Mouse (Mus musculus) CD4-positive helper T cell, adult 2 months (primary cell): ENCODE data around the gene Mas1.

Experiments
- DNase-seq: peaks from one replicate; pipeline ENCODE4 v3.0.0-alpha.2; 2012; ENCODE audit warnings: low read depth, missing footprints, low spot score

The Mas1 gene

GRCm38 (mm10) chr17:12832231-12832630 lies 35.7 kb downstream of the Mas1 start:
- no peak for DNase-seq

DNA sequence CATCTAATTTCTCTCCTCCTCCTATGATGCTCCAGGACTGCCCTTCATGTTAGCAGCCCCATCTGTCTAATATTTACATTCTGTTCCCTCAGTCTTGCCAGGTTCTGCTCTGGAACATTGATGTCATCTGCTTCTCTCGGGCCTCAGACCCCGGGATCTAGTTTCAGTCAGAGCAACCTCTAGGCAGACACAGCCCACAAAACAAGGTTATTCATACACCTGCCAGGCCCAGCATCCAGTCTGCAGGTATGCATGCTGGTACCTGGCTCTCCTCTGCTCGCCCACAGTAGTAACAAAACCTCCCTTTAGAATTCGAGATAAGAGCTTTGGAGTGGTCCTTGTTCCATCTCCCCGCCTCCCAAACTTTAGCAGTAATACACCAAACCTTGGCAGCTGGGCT lies 37.6 kb downstream of the Mas1 start:
- no peak for DNase-seq

- DNase-seq = no peak
Observed at GRCm38 (mm10) chr17:12815885-12816284, 52.1 kb downstream of the Mas1 start.

DNA sequence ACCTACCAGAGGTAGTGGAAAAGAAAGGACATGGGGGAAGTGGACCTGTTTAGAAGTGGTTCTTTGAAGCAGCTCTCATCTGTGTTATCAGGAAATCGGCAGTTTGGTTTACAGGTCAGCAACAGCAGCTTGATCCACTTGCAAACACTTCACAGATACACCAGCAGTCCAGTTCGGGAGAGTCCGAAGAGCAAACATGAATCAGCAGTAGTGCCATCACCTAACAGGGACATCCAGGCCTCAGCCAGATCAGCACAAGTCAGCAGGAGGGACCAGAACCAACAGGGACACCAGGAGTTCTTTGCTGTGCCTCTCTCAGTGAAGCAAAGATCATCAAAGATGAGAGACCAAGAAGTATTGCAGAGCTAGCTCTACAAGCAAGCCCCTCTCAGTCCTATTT lies 53.4 kb downstream of the Mas1 start:
- DNase-seq = no peak

DNA sequence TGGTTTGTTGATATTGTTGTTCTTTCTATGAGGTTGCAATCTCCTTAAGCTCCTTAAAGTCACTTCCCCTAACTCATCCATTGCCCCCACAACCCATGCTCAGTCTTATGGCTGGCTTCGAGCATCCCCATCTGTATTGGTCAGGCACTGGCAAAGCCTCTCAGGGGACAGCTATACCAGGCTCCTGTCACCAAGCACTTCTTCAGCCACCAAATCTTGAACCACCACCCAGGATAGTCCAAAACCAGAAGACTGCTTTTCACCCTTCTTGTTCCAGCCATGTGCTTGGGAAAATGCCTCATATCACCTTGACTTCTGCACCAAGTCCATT lies 57.0 kb downstream of the Mas1 start:
- no peak for DNase-seq

DNA sequence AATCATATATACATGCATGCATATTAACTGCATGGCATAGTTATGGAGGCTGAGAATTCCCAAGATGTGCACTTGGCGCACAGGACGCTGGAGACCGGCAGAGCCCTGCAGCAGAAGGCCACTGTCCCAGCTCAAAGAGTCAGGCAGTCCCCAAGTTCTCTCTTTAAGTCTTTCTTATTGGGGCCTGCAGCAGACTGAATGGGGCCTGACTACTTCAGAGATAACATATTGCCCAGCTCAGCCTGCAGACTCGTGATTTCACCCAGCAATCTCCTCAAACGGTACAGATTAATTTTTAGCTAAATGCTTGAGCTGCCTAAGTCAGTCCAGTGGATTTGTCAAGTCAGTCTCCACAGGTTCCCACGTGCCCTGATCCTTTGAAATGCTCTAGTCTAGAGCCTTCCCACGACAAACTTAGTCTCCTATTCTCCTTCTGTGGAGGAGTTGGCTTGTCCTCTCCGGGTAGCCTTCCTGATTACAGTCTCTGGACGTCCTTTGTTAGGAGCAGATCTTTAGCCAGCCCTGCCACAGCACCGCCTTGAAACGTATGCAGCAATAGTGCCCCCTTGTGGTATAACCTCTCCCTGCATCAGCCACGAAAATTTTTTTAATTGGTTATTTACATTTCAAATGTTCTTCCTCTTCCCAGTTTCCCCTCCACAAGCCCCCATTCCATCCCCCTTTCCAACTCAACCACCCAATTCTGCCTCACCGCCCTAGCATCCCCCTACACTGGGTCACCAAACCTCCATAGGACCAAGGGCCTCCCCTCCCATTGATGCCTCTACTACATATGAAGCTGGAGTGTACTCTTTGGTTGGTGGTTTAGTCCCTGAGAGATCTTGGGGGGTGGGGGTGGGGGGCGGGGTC lies 57.6 kb downstream of the Mas1 start:
- peak; percentile 63 for DNase-seq

DNA sequence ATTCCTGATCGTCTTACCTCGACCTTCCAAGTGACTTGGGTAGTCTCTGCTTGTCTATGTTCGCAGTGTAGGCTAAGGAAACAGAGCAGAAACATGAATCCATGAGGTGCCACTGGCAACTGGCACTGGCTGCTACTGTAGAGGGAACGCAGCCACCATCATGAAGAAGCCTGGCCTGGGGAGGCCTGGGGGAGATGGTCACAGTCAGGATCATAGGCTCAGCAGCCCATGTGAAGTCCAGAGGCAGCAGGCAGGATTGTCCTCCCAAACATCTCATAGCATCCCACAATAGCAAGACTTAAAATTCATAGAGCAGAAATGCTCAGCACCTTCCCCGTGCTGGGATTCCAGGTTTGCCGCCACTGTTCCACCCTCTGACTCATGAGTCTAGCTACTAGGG lies 59.1 kb downstream of the Mas1 start:
- DNase-seq = no peak

GRCm38 (mm10) chr17:12804584-12805445 lies 63.1 kb downstream of the Mas1 start:
- DNase-seq = no peak

DNA sequence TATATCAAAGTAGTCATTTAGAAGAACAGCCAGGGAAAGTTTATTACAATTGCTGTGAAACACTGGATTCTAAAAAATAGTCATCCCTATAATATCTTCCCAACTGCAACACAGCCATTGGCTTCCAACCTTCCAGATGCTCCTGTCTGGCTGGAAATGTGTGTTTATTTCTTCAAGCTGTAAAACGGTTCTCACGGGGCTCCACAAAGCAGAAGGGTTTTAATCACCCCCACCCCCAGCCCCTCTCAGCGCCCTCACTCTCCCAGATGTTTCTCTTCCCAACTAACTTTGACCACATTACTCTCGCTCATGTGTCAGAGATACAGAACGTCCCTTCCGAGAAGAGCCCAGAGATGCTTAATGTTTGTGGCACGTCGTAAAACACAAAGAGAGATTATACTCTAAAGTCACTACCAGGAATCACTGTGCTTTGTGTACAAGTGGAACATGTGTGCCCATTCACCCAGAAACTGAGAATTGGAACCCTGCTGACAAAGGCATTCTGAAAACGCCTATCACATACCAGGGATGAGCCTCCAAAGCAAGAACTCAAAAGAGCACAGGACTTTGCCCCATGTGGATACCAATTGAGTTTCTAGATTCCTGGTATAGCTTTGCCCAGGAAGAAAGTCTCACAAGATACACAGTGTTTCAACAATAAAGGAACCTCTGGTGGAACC lies 65.9 kb downstream of the Mas1 start:
- DNase-seq = no peak

- DNase-seq = no peak
Observed at GRCm38 (mm10) chr17:12799368-12800275, 68.3 kb downstream of the Mas1 start.

- no peak for DNase-seq
Observed at GRCm38 (mm10) chr17:12798571-12798970, 69.4 kb downstream of the Mas1 start.

GRCm38 (mm10) chr17:12797427-12798029 lies 70.4 kb downstream of the Mas1 start:
- no peak for DNase-seq

DNA sequence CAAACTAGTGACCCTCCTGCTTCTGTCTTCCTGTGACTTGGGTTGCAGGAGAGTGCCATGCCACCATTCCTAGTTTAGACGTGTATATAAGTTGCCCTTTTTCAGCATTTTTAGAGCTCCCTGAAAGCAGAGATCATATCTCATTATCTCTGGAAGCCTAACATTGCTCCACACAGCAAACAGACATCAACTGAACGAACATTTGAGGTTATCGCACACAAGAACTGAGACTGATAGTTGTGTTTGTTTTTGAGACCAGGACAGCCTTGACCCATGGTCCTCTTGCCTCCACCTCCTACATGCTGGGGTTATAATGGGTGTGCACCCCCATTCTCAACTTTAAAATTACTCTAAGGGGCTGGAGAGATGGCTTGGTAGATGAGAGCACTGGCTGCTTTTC lies 71.3 kb downstream of the Mas1 start:
- DNase-seq = no peak

DNA sequence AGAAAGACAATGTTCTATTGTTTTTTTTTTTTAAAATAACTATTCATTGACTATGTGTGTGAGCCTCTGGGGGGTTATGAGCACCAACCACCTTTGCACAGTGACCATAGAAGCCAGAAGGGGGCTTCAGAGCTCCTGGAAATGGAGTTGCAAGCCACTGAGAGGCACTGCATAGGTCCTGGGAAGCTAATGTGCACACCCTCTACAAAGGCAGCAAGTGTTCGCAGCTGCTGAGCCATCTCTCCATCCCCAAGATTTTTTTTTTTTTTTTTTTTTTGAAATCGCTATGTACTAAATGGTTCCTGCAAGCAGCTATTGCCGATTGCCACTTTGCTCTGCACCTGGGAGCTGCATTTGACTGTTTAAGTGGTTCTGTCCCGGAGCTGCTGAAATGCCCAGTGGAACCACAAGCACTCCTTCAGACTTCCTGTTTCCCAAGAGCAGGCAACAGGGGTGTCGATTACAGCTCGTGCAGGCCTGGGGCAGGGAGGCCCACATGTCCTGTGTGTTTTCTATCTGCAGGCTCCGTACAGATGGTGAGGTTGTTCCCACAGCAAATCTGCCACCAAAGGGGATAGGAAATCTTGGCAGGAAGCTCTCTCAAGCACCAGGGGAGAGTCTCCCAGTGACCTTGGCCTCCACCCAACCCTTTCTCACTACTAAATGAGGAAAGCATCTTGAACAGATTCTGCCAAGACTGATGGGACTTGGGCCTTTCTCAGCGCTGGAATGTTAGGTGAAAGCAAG lies 74.1 kb downstream of the Mas1 start:
- no peak for DNase-seq

GRCm38 (mm10) chr17:12792422-12793206 lies 75.3 kb downstream of the Mas1 start:
- no peak for DNase-seq

DNA sequence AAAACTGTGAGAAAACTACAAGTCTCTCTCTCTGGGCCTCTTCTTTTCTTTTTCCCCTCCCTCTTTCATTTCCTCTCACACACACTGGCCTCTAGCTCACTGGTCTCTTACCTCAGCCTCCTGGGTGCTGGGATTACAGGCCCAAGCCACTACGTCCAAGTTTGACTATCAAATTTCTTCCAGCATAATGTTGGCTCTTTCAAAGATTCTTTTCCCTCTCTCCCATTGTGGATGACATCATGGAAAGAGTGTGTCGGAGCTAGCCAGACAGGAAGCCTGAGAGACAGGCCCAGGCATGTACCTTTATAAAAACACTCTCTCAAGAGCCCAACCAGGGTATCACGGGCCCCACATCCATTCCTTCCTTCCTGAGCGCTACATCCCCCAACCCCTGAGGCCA lies 76.5 kb downstream of the Mas1 start:
- peak; percentile 46 for DNase-seq

DNA sequence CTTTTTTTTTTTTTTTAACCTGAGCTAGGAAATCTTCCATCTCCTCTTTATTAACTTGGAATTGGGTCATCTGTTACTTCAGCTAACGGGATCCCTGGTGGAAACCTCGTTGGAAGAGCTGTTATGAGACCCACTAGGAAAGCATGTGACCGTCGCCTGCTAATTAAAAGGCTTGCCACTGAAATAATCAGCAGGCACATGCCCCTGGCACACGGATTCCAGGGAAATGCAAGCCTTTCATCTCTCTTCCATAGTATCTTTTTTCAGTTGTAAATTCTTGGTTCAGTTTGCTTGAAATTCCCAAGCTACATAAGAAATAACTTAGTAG lies 76.9 kb downstream of the Mas1 start:
- DNase-seq = no peak
